Mouse (Mus musculus) bone marrow, adult 2 months (tissue): Measurements from ENCODE around the gene Fam241b.

Experiments
- CTCF ChIP-seq: fragments of 200-500 bp; IDR thresholded peaks from 2 replicates; pipeline ENCODE4 v1.5.1; 2011; ENCODE audit warnings: low read length, control low read depth; ENCODE audit not compliant: control insufficient read depth, insufficient read depth
- POLR2A ChIP-seq: fragments of 200-500 bp; IDR thresholded peaks from 2 replicates; pipeline ENCODE4 v1.6.1; 2011; ENCODE audit warnings: low read depth, mild to moderate bottlenecking, control low read depth, low read length, borderline replicate concordance; ENCODE audit not compliant: control insufficient read depth

- TF ChIP-seq CTCF (no peak), POLR2A (no peak)
Measured at GRCm38 (mm10) chr10:62172841-62173553, 29.3 kb upstream of the Fam241b start.
